Mouse (Mus musculus): ENCODE data around the gene Trpc2. TPM values are rescaled to one million over a fixed set of nuclear protein-coding genes. Genes with fewer than 3 reads are reported as not detected.
"Not testable (repeated sequence)": the region's sequence is repeated elsewhere in the genome, so short reads cannot be mapped to it uniquely, and the experiment has no call there.

Trpc2 gene
- total RNA-seq (2014; fragmentation: Nextera tagmentation) (0.45 TPM in 1 of 2 replicates, not detected in the other), total RNA-seq (2017) (not detected in 2 replicates), polyA plus RNA-seq (2012) (not detected in 2 replicates)

- Histone ChIP-seq H3K36me3 (replicated peaks) (peaks cover 77% of the 10 kb centered on the region), H3K4me1 (ENCODE audit: insufficient read depth, low read depth, low read length) (no peaks in the 10 kb centered on the region), H3K27me3 (ENCODE audit: insufficient read depth, low read length) (no peaks in the 10 kb centered on the region; the same call in 1 of the 2 replicates), H3K4me3 (ENCODE audit: low read depth, low read length) (no peak within 1 kb of the TSS), H3K9me3 (replicated peaks) (no peaks in the 10 kb centered on the region)
- no peak for DNase-seq (ENCODE audit: low spot score)
- no peak for ATAC-seq (ENCODE audit: extremely low read depth, insufficient number of reproducible peaks, low FRiP score, poor library complexity, severe bottlenecking)
- TF ChIP-seq GATA1 (IDR thresholded peaks at IDR 0.05; ENCODE audit: borderline replicate concordance, low read length) (no peak), POLR2AphosphoS5 (IDR thresholded peaks at IDR 0.05; ENCODE audit: insufficient replicate concordance, low read depth, low read length) (no peak), CTCF (IDR thresholded peaks at IDR 0.05; ENCODE audit: low read depth, low read length) (no peak), GATA2 (IDR thresholded peaks at IDR 0.05; ENCODE audit: borderline replicate concordance, low read depth, low read length) (no peak), TAL1 (conservative IDR thresholded peaks at IDR 0.05; ENCODE audit: low read depth, low read length) (no peak)
Observed at GRCm38 (mm10) chr7:102082816-102083215, at the start of gene Trpc2. Trpc2 (plus strand) TSS chr7:102083116.

- Histone ChIP-seq H3K4me1 (ENCODE audit: insufficient read depth, low read depth, low read length) (no peaks in the 10 kb centered on the region), H3K27me3 (ENCODE audit: insufficient read depth, low read length) (no peaks in the 10 kb centered on the region), H3K36me3 (replicated peaks) (peaks cover 95% of the 10 kb centered on the region), H3K9me3 (replicated peaks) (0 out of 2 replicates have a peak, but pooled peaks cover 2% of the 10 kb centered on the region), H3K4me3 (ENCODE audit: low read depth, low read length) (no peak overlapping the region)
- no peak for TF ChIP-seq GATA1 (IDR thresholded peaks at IDR 0.05; ENCODE audit: borderline replicate concordance, low read length)
- no peak for TF ChIP-seq CTCF (IDR thresholded peaks at IDR 0.05; ENCODE audit: low read depth, low read length)
- TF ChIP-seq TAL1 (conservative IDR thresholded peaks at IDR 0.05; ENCODE audit: low read depth, low read length): no peak
- TF ChIP-seq GATA2 (IDR thresholded peaks at IDR 0.05; ENCODE audit: borderline replicate concordance, low read depth, low read length): no peak
- DNase-seq (ENCODE audit: low spot score) (no peak), ATAC-seq (ENCODE audit: extremely low read depth, insufficient number of reproducible peaks, low FRiP score, poor library complexity, severe bottlenecking) (no peak)
Observed at GRCm38 (mm10) chr7:102034904-102035303, 48.0 kb upstream of the Trpc2 start.

GRCm38 (mm10) chr7:102035534-102035933 is 47.4 kb upstream of the Trpc2 start:
- no peak overlapping the region for H3K4me3 ChIP-seq (ENCODE audit: low read depth, low read length)
- H3K9me3 ChIP-seq (replicated peaks): 0 out of 2 replicates have a peak, but pooled peaks cover 2% of the 10 kb centered on the region
- TF ChIP-seq GATA1 (IDR thresholded peaks at IDR 0.05; ENCODE audit: borderline replicate concordance, low read length) (no peak), TAL1 (conservative IDR thresholded peaks at IDR 0.05; ENCODE audit: low read depth, low read length) (no peak), CTCF (IDR thresholded peaks at IDR 0.05; ENCODE audit: low read depth, low read length) (no peak), GATA2 (IDR thresholded peaks at IDR 0.05; ENCODE audit: borderline replicate concordance, low read depth, low read length) (no peak), POLR2AphosphoS5 (IDR thresholded peaks at IDR 0.05; ENCODE audit: insufficient replicate concordance, low read depth, low read length) (no peak)
- H3K36me3 ChIP-seq (replicated peaks): peaks cover 97% of the 10 kb centered on the region
- DNase-seq (ENCODE audit: low spot score): no peak
- H3K27me3 ChIP-seq (ENCODE audit: insufficient read depth, low read length): no peaks in the 10 kb centered on the region
- H3K4me1 ChIP-seq (ENCODE audit: insufficient read depth, low read depth, low read length): no peaks in the 10 kb centered on the region
- ATAC-seq (ENCODE audit: extremely low read depth, insufficient number of reproducible peaks, low FRiP score, poor library complexity, severe bottlenecking): no peak

GRCm38 (mm10) chr7:102037318-102037717 is 45.6 kb upstream of the Trpc2 start:
- DNase-seq (ENCODE audit: low spot score) (no peak), ATAC-seq (ENCODE audit: extremely low read depth, insufficient number of reproducible peaks, low FRiP score, poor library complexity, severe bottlenecking) (no peak)
- Histone ChIP-seq H3K36me3 (replicated peaks) (peaks cover 91% of the 10 kb centered on the region), H3K4me1 (ENCODE audit: insufficient read depth, low read depth, low read length) (no peaks in the 10 kb centered on the region), H3K4me3 (ENCODE audit: low read depth, low read length) (no peak overlapping the region), H3K9me3 (replicated peaks) (0 out of 2 replicates have a peak, but pooled peaks cover 2% of the 10 kb centered on the region), H3K27me3 (ENCODE audit: insufficient read depth, low read length) (no peaks in the 10 kb centered on the region)
- TF ChIP-seq GATA2 (IDR thresholded peaks at IDR 0.05; ENCODE audit: borderline replicate concordance, low read depth, low read length): no peak
- no peak for TF ChIP-seq TAL1 (conservative IDR thresholded peaks at IDR 0.05; ENCODE audit: low read depth, low read length)
- no peak for TF ChIP-seq GATA1 (IDR thresholded peaks at IDR 0.05; ENCODE audit: borderline replicate concordance, low read length)
- no peak for TF ChIP-seq POLR2AphosphoS5 (IDR thresholded peaks at IDR 0.05; ENCODE audit: insufficient replicate concordance, low read depth, low read length)
- TF ChIP-seq CTCF (IDR thresholded peaks at IDR 0.05; ENCODE audit: low read depth, low read length): no peak

GRCm38 (mm10) chr7:102042314-102042713 is 40.6 kb upstream of the Trpc2 start:
- Histone ChIP-seq H3K4me1 (ENCODE audit: insufficient read depth, low read depth, low read length) (no peaks in the 10 kb centered on the region), H3K27me3 (ENCODE audit: insufficient read depth, low read length) (no peaks in the 10 kb centered on the region), H3K36me3 (replicated peaks) (peaks cover 61% of the 10 kb centered on the region), H3K9me3 (replicated peaks) (0 out of 2 replicates have a peak, but pooled peaks cover 2% of the 10 kb centered on the region), H3K4me3 (ENCODE audit: low read depth, low read length) (no peak overlapping the region)
- DNase-seq (ENCODE audit: low spot score): no peak
- TF ChIP-seq CTCF (IDR thresholded peaks at IDR 0.05; ENCODE audit: low read depth, low read length): no peak
- TF ChIP-seq GATA1 (IDR thresholded peaks at IDR 0.05; ENCODE audit: borderline replicate concordance, low read length): no peak
- no peak for TF ChIP-seq GATA2 (IDR thresholded peaks at IDR 0.05; ENCODE audit: borderline replicate concordance, low read depth, low read length)
- TF ChIP-seq POLR2AphosphoS5 (IDR thresholded peaks at IDR 0.05; ENCODE audit: insufficient replicate concordance, low read depth, low read length): no peak
- no peak for TF ChIP-seq TAL1 (conservative IDR thresholded peaks at IDR 0.05; ENCODE audit: low read depth, low read length)
- ATAC-seq (ENCODE audit: extremely low read depth, insufficient number of reproducible peaks, low FRiP score, poor library complexity, severe bottlenecking): no peak

- H3K4me1 ChIP-seq (ENCODE audit: insufficient read depth, low read depth, low read length); ATAC-seq (ENCODE audit: extremely low read depth, insufficient number of reproducible peaks, low FRiP score, poor library complexity, severe bottlenecking); H3K4me3 ChIP-seq (ENCODE audit: low read depth, low read length); DNase-seq (ENCODE audit: low spot score); H3K27me3 ChIP-seq (ENCODE audit: insufficient read depth, low read length); H3K9me3 ChIP-seq (replicated peaks): not testable (repeated sequence)
- H3K36me3 ChIP-seq (replicated peaks): peaks cover 32% of the 10 kb centered on the region
Observed at GRCm38 (mm10) chr7:102048524-102048923, 34.4 kb upstream of the Trpc2 start.

GRCm38 (mm10) chr7:102061353-102061752 is 21.6 kb upstream of the Trpc2 start:
- no peaks in the 10 kb centered on the region for H3K9me3 ChIP-seq (replicated peaks)
- H3K27me3 ChIP-seq (ENCODE audit: insufficient read depth, low read length): no peaks in the 10 kb centered on the region
- ATAC-seq (ENCODE audit: extremely low read depth, insufficient number of reproducible peaks, low FRiP score, poor library complexity, severe bottlenecking): no peak
- no peak for DNase-seq (ENCODE audit: low spot score)
- H3K36me3 ChIP-seq (replicated peaks): peaks cover 33% of the 10 kb centered on the region
- no peak overlapping the region for H3K4me3 ChIP-seq (ENCODE audit: low read depth, low read length)
- H3K4me1 ChIP-seq (ENCODE audit: insufficient read depth, low read depth, low read length): peaks cover 21% of the 10 kb centered on the region
- TF ChIP-seq CTCF (IDR thresholded peaks at IDR 0.05; ENCODE audit: low read depth, low read length): no peak
- TF ChIP-seq POLR2AphosphoS5 (IDR thresholded peaks at IDR 0.05; ENCODE audit: insufficient replicate concordance, low read depth, low read length): no peak
- no peak for TF ChIP-seq GATA1 (IDR thresholded peaks at IDR 0.05; ENCODE audit: borderline replicate concordance, low read length)

All from G1E (cell line).